Mouse (Mus musculus) midbrain, embryonic 11.5 days (tissue): ENCODE data around the gene Galc. TPM values are rescaled to one million over a fixed set of nuclear protein-coding genes. Genes with fewer than 3 reads are reported as not detected.

Experiments used
- ATAC-seq: fragments of 200-750 bp; cut with Nextera tagmentation; 2 replicates; pipeline ENCODE4 v1.8.0; 2017; ENCODE audit warnings: moderate TSS enrichment, moderate library complexity; ENCODE audit not compliant: low FRiP score
- DNase-seq: peaks from one replicate; pipeline ENCODE4 v3.0.0; 2015; ENCODE audit warnings: low spot score; ENCODE audit errors: missing footprints
- H3K27ac ChIP-seq: fragments of 300-500 bp; sonication (generic); 2 replicates; pipeline ENCODE4 v1.5.1; 2014; ENCODE audit warnings: low read depth, low read length
- H3K27me3 ChIP-seq: fragments of 300-500 bp; sonication (generic); 2 replicates; pipeline ENCODE4 v1.6.1; 2014; ENCODE audit warnings: mild to moderate bottlenecking, low read length, moderate library complexity, mixed read lengths; ENCODE audit not compliant: control insufficient read depth, insufficient read depth
- H3K36me3 ChIP-seq: fragments of 300-500 bp; sonication (generic); 2 replicates; pipeline ENCODE4 v1.6.1; 2014; ENCODE audit warnings: mild to moderate bottlenecking, low read length, moderate library complexity, mixed read lengths; ENCODE audit not compliant: control insufficient read depth, insufficient read depth
- H3K4me1 ChIP-seq: fragments of 300-500 bp; sonication (generic); 2 replicates; pipeline ENCODE4 v1.6.1; 2014; ENCODE audit warnings: low read length; ENCODE audit not compliant: control insufficient read depth, insufficient read depth
- H3K4me2 ChIP-seq: fragments of 300-500 bp; sonication (generic); 2 replicates; pipeline ENCODE4 v1.6.1; 2014; ENCODE audit warnings: mild to moderate bottlenecking, moderate library complexity
- H3K4me3 ChIP-seq: fragments of 300-500 bp; sonication (generic); 2 replicates; pipeline ENCODE4 v1.5.1; 2014; ENCODE audit warnings: low read depth, low read length
- H3K9ac ChIP-seq: fragments of 300-500 bp; sonication (generic); 2 replicates; pipeline ENCODE4 v1.6.1; 2014; ENCODE audit warnings: low read length
- H3K9me3 ChIP-seq: fragments of 300-500 bp; sonication (generic); 2 replicates; pipeline ENCODE4 v1.6.1; 2016; ENCODE audit warnings: low read length; ENCODE audit not compliant: control insufficient read depth
- WGBS: fragments of 180-500 bp; shearing (Covaris S2); extraction: QIAGEN DNeasy Blood & Tissue Kit; methylation state at CpG from one replicate; pipeline ENCODE4 v1.1.7; 2014; 5-methylcytosine and 5-hydroxymethylcytosine counted together
- polyA plus RNA-seq: library from polyadenylated mRNA; unstranded; fragments of >200 nt; fragmentation: Nextera tagmentation; extraction: Ambion mirVana; gene quantifications from 2 replicates; pipeline ENCODE4 v1.2.1, GENCODE M21; 2014

Gene Galc
- polyA plus RNA-seq, 1 experiment from 2014 or later: 14.3 TPM

- peak overlapping the region; percentile 61 for H3K4me2 ChIP-seq
- H3K36me3 ChIP-seq: no peaks in the 10 kb centered on the region
- peaks cover 7% of the 10 kb centered on the region; the same call in 1 of the 2 replicates for H3K4me1 ChIP-seq
- WGBS: 7% methylated on average over 12 of the region's 12 CpGs
- peak overlapping the region; percentile 94 for H3K27ac ChIP-seq
- H3K27me3 ChIP-seq: no peaks in the 10 kb centered on the region
- peak overlapping the region; percentile 70 for H3K4me3 ChIP-seq
- peak overlapping the region; percentile 95 for H3K9ac ChIP-seq
- H3K9me3 ChIP-seq: no peaks in the 10 kb centered on the region
- no peak for DNase-seq
- ATAC-seq: no peak
These were observed 226 bp upstream of the Galc start for GRCm38 (mm10) chr12:98259518-98259852.

DNA sequence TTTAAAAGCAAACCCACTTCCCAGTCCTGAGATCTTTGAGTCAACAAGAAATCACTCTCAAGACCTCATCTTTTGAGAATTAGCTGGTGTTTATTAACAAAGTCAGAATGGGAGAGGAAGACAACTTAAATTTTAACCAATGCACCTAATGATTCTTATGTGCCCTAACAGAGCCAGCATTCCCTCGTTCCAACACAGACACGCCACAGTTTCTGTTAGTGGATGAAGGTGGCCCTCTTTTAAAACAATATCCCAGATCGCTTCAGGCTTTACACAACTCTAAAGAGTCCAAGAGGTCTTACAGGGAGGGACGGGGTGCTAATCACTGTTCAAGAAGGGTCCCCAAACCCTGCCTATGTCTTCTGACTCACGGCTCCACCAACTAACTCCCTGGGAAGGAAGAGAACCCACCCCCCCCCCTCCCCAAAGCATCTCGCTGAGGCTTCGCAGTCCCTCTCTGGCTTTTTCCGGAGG is 851 bp downstream of the Galc start:
- H3K27ac ChIP-seq: peak overlapping the region; percentile 94

DNA sequence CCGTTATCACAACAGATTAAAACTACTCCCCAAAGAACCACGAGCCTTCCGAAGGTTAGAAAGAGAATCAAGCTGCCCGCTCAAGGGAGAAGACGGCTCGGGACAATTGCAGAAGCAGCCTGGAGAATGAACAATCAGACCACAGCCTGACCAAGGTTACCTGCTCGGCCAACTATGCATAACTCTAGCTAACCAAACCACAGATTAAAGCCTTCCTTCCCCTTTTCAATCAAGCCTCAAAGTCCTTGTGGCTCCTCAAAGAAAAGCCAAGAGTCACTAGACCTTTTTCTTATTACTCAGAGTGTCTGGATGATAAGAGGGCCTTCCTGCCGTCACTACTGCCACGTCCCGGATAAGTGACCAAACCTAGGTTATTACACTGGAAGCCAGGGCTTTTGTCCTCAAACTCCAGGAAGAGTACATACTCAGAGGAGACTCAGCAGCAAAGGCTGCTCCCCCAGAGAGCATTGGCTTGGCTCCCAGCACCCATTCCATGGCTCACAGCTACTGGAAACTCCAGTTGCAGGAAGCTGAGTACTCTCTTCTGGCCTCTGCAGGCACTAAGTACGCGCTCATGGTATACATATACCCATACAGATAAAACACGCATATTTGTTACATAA is 3.8 kb downstream of the Galc start:
- ATAC-seq (no peak), DNase-seq (peak; percentile 69)
- Histone ChIP-seq H3K4me2 (no peak overlapping the region), H3K36me3 (no peaks in the 10 kb centered on the region), H3K9ac (no peak overlapping the region), H3K27me3 (no peaks in the 10 kb centered on the region), H3K4me3 (no peak overlapping the region), H3K9me3 (no peaks in the 10 kb centered on the region), H3K27ac (no peak overlapping the region), H3K4me1 (peaks cover 7% of the 10 kb centered on the region; the same call in 1 of the 2 replicates)
- WGBS: 84% methylated on average over 13 of the region's 13 CpGs

More for the DNA sequence above, 851 bp downstream of the Galc start:
- peak overlapping the region; percentile 70 for H3K4me3 ChIP-seq
- WGBS: 0% methylated on average over 8 of the region's 8 CpGs
- H3K4me1 ChIP-seq: peaks cover 7% of the 10 kb centered on the region; the same call in 1 of the 2 replicates
- peak overlapping the region; percentile 61 for H3K4me2 ChIP-seq
- DNase-seq (no peak), ATAC-seq (no peak)
- H3K9ac ChIP-seq: peak overlapping the region; percentile 95
- H3K9me3 ChIP-seq: no peaks in the 10 kb centered on the region
- H3K27me3 ChIP-seq: no peaks in the 10 kb centered on the region
- no peaks in the 10 kb centered on the region for H3K36me3 ChIP-seq

DNA sequence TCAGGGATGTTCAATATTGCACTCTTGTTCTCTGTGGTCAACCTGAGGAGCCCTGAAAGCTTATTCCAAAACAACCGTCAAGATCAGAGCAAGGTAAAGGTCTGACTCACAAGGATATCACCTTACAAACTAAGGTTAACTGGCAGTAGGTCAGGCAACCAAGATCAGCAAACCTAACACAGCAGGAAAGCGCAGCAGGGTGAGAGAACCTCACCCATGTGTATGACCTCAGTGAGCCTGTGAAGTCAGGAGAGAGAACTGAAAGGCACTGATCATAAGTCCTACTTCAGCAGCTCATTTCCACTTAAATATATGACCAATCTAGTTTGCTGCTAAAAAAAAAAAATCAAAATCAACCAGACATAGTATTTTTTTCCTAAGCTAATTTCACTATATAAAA is 6.8 kb downstream of the Galc start:
- peak; percentile 8 for DNase-seq
- 85% methylated on average over 2 of the region's 2 CpGs for WGBS
- Histone ChIP-seq H3K9ac (no peak overlapping the region), H3K9me3 (no peaks in the 10 kb centered on the region), H3K4me2 (no peak overlapping the region), H3K27me3 (no peaks in the 10 kb centered on the region), H3K27ac (no peak overlapping the region), H3K4me1 (peaks cover 3% of the 10 kb centered on the region; the same call in 1 of the 2 replicates), H3K36me3 (no peaks in the 10 kb centered on the region), H3K4me3 (no peak overlapping the region)
- no peak for ATAC-seq

DNA sequence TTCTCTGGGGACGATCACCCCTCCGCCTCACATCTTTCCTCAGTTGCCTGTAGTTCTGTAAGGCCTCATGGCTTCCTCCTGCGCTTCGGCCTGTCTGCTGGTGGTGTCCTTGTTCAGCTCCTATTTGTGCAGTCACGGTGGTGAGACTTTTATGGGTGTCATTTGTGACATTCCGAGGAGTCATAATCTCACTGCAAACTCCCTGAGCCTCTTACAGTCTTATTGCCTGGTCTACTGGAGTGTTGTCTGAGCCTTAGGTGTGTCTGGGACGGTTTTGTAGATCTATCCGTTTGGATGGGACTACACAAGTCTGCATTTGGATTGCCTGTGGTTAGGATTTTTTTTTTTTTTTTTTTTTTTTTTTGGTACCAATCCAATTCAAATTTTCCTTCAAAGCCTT is 8.9 kb downstream of the Galc start:
- Histone ChIP-seq H3K4me1 (no peaks in the 10 kb centered on the region), H3K4me3 (no peak overlapping the region), H3K27ac (no peak overlapping the region), H3K4me2 (no peak overlapping the region), H3K9ac (no peak overlapping the region), H3K27me3 (no peaks in the 10 kb centered on the region), H3K9me3 (no peaks in the 10 kb centered on the region), H3K36me3 (no peaks in the 10 kb centered on the region)
- DNase-seq (peak; percentile 35), ATAC-seq (no peak)
- WGBS: 89% methylated on average over 8 of the region's 8 CpGs

- Histone ChIP-seq H3K9ac (no peak overlapping the region), H3K4me1 (no peaks in the 10 kb centered on the region), H3K4me3 (no peak overlapping the region), H3K27me3 (no peaks in the 10 kb centered on the region), H3K36me3 (no peaks in the 10 kb centered on the region), H3K9me3 (no peaks in the 10 kb centered on the region), H3K4me2 (no peak overlapping the region), H3K27ac (no peak overlapping the region)
- no peak for ATAC-seq
- 62% methylated on average over 3 of the region's 3 CpGs for WGBS
- DNase-seq: peak; percentile 66
These were observed 9.6 kb downstream of the Galc start for GRCm38 (mm10) chr12:98249671-98250070.

GRCm38 (mm10) chr12:98246835-98247234 is 12.4 kb downstream of the Galc start:
- ATAC-seq: no peak
- Histone ChIP-seq H3K36me3 (no peaks in the 10 kb centered on the region), H3K4me3 (no peak overlapping the region), H3K9me3 (no peaks in the 10 kb centered on the region), H3K27ac (no peak overlapping the region), H3K9ac (no peak overlapping the region), H3K27me3 (no peaks in the 10 kb centered on the region), H3K4me1 (no peaks in the 10 kb centered on the region), H3K4me2 (no peak overlapping the region)
- no peak for DNase-seq
- WGBS: 90% methylated on average over 4 of the region's 4 CpGs

DNA sequence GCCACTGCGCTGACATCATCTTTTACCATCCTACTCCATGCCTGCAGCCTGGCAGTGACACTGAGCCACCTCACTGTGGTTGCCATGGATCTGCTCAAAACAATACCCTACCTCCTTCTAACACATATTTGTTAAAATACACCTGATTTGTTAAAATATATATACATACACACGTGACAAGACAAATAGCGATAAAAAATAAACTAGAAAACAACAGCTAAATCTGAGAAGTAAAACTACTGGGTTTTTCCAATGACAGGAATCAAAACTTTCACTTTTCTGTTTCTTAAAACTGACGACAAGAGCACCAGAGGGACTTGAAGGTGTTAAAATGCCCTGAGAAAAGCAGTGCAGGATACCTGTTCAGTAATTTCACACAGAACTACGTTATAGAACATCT is 14.4 kb downstream of the Galc start:
- Histone ChIP-seq H3K4me3 (no peak overlapping the region), H3K9me3 (no peaks in the 10 kb centered on the region), H3K9ac (no peak overlapping the region), H3K27me3 (no peaks in the 10 kb centered on the region), H3K27ac (no peak overlapping the region), H3K4me2 (no peak overlapping the region), H3K36me3 (no peaks in the 10 kb centered on the region), H3K4me1 (no peaks in the 10 kb centered on the region)
- WGBS: 90% methylated on average over 5 of the region's 5 CpGs
- ATAC-seq: no peak
- no peak for DNase-seq

GRCm38 (mm10) chr12:98244161-98244560 is 15.1 kb downstream of the Galc start:
- ATAC-seq: no peak
- WGBS: 89% methylated on average over 4 of the region's 4 CpGs

More at GRCm38 (mm10) chr12:98244161-98244560, 15.1 kb downstream of the Galc start:
- Histone ChIP-seq H3K4me3 (no peak overlapping the region), H3K4me2 (no peak overlapping the region), H3K27ac (no peak overlapping the region), H3K4me1 (no peaks in the 10 kb centered on the region), H3K27me3 (no peaks in the 10 kb centered on the region), H3K9ac (no peak overlapping the region), H3K9me3 (no peaks in the 10 kb centered on the region), H3K36me3 (no peaks in the 10 kb centered on the region)
- peak; percentile 65 for DNase-seq
